Mouse (Mus musculus): ENCODE measurements around the gene Vars. TPM values are rescaled to one million over a fixed set of nuclear protein-coding genes. Genes with fewer than 3 reads are reported as not detected.

Vars gene
- 96.9 and 103 TPM in 2 replicates for polyA plus RNA-seq (2012; rRNA removed)

DNA sequence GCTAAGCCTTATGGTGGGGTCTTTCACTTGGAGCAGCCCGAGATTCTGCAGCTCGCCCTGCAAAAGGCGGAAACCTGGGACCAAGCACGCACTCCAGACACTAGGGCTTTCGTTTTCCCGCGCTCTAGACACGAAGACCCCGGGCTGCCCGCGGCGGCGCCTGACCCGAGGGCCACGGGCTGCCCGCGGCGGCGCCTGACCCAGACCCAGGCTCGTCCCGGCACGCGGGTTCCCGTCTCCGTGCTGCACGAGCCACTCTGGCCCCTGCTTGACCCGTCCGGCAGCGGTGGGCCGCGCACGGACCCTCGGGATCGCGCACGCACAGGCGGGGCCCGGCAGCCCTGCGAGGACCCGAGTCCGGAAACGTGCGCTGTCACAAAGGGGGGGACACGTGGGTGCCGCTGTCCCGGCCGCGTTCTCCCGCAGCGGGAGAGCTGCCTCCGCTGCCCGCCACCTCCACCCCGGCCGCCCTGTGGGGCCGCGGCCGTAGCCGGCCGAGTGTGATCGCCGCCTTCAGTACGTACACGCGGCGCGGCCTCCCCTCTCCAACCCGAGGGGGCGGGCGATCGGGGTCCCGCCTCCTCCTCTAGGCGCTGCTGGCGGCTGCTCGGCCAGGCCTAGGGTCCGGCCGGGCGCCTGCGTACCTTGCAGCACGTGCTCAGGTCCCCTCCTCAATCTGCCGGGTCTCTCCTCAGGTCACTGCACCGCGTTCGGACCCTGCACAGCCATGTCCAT, at the start of gene Vars:
Gene Vars, plus strand, starts transcription at position 271 of the 735 bp plus-strand sequence.

DNA sequence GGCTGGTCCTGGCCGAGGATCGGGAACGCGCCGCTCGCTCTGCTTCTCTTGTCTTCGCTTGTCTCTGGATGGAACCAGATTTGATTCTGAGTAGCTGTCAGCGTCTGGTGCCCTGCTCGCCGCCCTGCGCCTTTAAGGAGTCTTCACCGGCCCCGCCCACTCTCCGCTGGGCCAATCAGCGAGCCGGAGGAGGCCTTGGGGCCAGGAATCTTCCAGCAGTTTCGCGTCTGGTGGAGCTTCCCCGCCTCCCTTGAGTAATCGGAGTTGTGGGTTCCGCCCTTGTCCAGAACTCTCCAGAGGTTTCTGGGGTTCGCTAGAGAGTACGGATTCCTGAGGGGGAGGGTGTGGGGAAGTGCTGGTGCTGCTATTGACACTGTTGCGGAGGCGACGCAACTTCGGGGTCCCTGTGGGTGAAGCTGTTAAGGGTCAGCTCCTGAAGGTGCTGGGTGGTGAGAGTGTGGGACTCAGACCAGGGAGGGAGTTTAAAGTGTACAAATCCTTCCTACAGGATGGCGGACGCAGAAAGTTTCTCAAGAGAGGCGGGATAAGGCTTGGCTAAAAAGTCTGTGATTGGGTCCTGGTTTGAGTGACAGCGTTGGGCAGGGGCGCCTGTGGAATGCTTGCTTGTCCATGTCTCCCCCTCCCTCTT, 41.5 kb upstream of the Vars start, which contains the start of gene Hspa1b:
Gene Hspa1b, minus strand, starts transcription at position 109 of the 649 bp plus-strand sequence.

DNA sequence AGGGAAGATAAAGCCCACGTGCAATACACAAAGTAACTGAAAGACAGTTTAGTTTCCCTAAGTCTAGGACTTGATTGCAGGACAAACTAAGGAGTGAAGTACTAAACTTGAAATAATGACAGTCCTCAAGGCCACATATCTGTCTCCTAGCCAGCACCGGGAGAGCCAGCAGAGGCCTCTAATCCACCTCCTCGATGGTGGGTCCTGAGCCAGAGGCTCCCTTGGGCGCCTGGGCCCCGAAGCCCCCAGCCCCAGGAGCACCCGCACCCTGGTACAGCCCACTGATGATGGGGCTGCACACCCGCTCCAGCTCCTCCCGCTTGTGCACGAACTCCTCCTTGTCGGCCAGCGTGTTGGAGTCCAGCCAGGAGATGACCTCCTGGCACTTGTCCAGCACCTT, 31.0 kb upstream of the Vars start, which contains the start of gene Gm20481:
Gene Gm20481, plus strand, starts transcription at position 91 of the 400 bp plus-strand sequence.

DNA sequence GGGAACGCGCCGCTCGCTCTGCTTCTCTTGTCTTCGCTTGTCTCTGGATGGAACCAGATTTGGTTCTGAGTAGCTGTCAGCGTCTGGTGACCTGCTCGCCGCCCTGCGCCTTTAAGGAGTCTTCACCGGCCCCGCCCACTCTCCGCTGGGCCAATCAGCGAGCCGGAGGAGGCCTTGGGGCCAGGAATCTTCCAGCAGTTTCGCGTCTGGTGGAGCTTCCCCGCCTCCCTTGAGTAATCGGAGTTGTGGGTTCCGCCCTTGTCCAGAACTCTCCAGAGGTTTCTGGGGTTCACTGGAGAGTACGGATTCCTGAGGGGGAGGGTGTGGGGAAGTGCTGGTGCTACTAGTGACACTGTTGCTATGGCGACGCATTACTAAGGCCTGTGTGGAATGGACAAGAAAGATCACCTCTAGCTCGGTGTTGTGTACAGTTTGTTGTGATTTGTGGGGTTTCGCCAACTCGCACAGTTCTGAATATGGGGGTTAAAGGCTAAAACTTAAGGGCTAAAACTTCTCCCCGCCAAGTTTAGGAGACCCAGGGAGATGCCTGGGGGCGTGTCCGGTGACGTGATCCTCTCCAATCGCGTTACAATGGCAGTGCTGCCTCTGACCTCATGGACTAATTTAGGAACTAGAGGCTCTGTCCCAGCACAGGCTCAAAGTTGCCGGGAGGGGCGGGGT, 28.6 kb upstream of the Vars start, which contains the start of the genes Hspa1a and Hspa1l:
Gene Hspa1a, minus strand, starts transcription at position 88 of the 681 bp plus-strand sequence.
Gene Hspa1l, plus strand, starts transcription at position 635 of the 681 bp plus-strand sequence.

DNA sequence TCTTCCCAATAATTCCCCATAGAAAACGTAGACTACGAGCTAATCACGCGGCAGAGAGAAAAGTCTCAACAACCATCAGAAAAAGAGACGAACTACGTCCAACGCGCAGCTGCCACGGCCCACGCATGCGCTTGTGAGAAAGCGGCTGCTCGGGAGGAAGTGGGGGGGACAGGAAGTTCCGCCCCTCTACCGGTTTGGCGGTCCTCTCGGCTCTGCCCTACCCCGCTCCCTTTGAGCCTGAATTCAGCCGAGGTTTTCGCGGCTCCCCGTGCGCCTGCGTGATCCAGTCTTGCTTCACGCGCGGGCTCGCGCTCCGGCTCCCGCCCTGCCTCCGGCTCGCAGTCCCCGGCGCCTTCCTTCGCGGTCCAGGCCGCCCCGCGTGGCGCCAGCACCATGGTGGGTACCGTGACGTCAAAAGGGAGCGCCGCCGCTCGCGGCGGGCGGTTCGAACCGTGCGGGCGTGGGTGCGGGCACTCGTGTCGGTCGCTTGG, 19.1 kb upstream of the Vars start, which contains the start of gene Lsm2:
Gene Lsm2, plus strand, starts transcription at position 173 of the 491 bp plus-strand sequence.

DNA sequence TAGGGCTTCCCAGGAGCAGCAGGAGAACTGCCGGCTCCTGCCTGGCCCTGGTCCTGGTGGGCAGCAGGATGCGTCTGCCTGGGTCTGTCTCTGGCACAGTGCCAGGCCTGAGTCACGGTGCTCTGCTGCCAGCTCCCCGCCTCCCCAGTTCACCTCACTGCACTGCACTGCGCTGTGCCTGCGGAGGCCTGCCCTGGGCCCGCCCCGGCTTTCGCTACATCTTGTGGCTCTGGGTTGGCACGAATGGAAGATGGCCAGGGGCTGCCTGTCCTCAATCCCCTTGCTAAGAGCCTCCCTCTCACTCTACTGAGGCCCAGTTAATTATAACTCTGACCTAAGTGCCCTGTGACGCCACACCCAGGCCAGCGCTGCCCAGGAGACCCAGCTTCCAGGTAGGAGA, 15.6 kb downstream of the Vars start, which contains the start of gene Vwa7:
Gene Vwa7, plus strand, starts transcription at position 204 of the 400 bp plus-strand sequence.

DNA sequence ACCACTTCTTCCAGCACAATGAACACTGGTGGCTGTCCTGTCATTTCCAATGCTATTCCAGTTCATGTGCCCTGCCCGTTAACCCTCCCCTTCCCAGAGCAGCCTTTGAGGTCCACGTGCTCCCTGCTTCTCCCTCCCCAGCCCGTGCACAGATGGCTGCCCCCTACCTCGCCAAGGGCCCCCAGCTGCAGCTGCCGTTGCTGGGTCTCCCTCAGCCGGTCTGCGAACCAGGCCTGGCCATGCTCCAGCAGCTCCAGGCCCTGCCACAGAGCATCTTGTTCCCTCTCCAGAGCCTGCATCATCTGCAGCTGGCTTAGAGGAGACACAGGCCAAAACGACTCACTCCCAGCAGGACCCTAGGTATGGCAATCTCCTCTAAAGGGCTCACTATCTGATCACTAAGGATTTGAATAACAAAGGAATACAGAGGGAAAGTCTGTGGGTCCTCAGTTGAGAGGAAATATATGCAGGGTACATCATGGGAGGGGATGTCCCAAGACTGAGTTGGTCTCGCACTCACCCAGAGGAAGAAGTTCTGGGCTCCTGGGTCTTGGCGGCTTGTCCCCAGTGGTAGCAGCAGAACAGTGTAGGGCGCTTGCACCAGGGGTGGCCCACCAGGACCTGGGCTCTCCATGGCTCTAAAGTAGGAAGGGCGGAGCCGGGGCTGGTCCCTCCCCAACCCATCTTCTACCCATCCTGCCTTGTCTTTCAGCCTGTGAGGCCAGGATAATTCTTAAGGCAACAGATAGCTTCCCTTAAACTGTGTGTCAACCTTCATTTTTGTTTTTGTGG, 26.7 kb downstream of the Vars start, which contains the start of gene Sapcd1:
Gene Sapcd1, minus strand, starts transcription at position 740 of the 792 bp plus-strand sequence.

DNA sequence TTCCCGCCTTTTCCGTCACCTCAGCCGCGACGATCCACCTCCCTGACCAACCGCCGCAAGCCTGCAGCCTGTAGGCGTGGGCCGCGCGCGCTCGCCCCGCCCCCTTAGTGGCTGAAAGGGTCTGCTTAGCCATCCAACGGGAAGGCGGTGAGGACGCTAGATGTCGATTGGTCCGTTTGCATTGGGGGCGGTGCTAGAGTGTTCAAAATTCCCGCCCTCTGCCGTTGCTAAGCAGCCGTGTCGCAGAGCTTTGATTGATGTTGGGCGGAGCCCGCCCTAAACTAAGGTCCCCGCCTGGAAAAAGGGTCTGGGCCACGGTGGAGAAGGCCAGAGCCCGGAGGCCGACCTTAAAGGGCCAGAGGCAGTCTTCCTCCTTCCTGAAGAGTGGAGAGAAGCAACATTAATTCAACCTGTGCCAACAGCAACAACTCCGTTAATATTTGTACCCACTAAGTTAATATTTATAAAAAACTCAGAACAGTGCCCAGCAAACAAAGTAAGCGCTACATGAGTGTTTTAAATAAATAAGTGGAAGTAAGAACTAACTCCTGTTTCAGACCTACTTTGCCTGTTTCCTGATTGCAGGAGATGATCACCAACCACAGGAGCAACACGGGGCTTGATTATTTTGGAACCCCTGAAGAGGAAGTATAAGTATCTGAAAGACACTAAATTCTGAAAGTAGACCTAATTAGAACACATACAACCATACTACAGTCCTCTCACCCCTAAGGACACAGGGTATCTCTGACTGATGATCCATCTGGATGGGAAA, 46.1 kb downstream of the Vars start, which contains the start of gene Msh5:
Gene Msh5, minus strand, starts transcription at position 65 of the 775 bp plus-strand sequence.

DNA sequence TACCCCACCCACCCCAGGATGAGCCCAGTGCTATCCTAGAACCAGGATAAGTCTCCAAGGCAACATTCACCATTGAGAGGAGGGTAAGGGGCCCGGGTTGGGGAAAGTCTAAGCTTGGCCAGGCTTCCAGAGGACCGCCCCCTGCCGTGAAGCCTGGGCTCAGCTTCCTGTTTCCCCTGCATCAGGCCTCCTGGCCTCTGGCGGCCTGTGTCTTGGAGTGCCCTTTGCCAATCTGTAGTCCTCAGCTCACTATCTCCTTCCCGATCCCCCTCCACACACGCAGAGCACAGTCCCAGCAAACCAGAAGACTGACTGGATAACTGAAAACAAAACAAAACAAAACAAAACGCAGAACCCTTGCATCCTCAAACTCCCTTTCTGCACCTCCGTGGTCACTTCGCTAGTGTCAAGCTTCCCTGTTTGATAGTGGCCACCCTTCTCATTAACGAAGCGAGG, 48.8 kb downstream of the Vars start, which contains the start of gene Clic1:
Gene Clic1, plus strand, starts transcription at position 406 of the 456 bp plus-strand sequence.

DNA sequence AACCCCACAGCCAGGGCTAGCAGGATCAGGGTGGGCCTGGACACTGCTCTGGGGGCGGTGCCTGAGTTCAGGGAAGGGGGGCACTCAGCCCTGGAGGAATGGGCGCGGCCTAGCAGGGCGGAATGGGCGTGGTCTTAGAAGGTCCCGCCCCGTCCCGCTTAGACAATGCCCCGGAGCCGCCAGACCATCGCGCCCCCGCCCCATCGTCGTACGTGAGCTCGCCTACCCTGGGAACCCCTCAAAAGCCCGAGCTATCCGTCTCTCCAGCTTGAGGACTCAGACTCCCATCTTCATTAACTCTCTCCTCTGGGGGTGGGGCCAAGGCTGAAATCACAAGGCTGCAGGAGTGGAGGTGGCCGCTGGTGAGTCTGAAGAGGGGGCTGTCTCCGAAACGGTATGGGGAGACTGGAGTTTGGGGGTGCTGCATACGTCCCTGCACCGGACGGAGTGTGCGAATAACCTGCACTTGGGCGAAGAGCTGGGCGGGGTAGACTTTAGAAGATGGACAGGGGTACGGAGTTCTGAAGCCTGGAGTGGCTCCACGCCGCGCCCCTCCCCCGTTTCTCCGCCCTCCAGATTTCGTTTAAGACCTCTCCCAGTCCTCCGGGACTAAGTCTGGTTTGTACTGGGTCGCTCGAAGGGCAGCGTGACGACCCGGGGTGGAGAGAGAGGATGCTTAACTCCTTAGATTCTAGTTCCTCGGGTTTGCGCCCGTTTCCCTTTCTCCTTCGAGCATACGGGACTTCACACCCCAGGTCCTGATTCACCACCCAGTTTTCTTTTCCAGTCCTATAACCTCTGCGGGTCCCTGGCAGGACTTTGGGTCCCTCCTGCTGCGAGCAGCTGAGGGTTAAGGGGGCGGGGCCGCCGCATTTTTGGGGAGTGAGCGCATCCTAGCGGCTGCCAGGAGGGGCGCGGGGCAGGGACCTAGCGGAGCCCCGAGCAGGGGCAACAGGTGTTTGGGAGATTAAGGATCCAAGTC, 58.4 kb downstream of the Vars start, which contains the start of gene Ddah2:
Gene Ddah2, plus strand, starts transcription at position 125 of the 982 bp plus-strand sequence.

DNA sequence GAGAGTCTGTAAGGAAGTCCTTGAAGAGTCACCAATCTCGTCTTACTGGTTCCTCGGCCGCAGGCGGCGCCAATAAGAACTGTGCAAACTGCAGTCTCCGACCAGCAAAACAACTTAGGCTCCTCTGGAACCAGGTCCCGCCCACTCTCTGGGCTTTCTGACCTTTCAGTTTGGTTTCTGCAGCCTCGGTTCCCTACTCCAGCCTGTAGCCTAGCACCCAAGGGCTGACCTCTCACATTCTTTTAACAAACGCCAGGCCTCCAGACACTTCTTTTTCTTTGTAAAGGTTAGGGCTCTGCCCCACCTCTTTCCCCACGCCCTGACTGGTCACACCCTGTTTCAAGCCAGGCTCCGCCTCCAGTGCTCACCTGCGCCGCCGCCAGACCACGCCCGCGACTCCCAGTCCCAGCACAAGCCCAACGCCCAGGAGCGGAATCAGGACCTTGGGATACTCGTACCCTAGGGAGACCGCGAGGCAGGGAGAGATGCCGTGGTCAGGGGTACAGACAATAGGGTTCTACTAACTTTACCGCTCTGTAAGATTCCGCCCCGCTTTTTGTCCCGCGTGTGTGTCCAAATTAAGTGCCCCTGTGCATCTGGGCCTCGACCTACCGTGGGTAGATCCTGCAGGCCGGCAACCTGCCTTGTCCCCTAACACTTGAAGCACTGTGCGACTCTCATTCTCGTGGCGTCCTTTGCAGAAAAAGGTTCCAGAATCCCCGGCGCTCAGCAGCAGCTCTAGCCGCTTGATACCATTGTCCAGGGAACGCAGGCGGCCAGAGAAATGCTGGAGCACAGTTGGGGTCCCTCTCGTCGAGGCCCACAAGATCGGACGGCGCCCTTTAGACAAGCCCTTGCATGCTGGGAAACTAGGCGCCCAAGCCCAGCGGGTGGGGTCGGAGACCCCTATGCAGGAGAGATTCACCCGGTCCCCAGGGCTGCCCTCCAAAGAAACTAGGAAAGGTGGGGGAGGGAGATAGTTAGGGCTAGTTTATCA, 64.5 kb downstream of the Vars start, which contains the start of gene Ly6g6c:
Gene Ly6g6c, plus strand, starts transcription at position 438 of the 997 bp plus-strand sequence.

Other genes starting within 250 kb of the Vars start
- 0.04 TPM in 1 of 2 replicates, not detected in the other for gene Cyp21a1, start 196.4 kb upstream of the Vars start, polyA plus RNA-seq (2012; rRNA removed)
- gene Stk19, start 164.0 kb upstream of the Vars start, polyA plus RNA-seq (2012; rRNA removed): 68.6 and 70.2 TPM in 2 replicates
- 84.5 and 86.1 TPM in 2 replicates for gene Dxo, start 164.0 kb upstream of the Vars start, polyA plus RNA-seq (2012; rRNA removed)
- gene Skiv2l, start 150.8 kb upstream of the Vars start, polyA plus RNA-seq (2012; rRNA removed): 102 and 104 TPM in 2 replicates
- 74.4 and 75.2 TPM in 2 replicates for gene Nelfe, start 150.6 kb upstream of the Vars start, polyA plus RNA-seq (2012; rRNA removed)
- gene Cfb, start 138.5 kb upstream of the Vars start, polyA plus RNA-seq (2012; rRNA removed): 1.2 and 2.4 TPM in 2 replicates
- gene Zbtb12, start 121.5 kb upstream of the Vars start, polyA plus RNA-seq (2012; rRNA removed): 112 and 124 TPM in 2 replicates
- gene Gm20547, start 118.9 kb upstream of the Vars start, polyA plus RNA-seq (2012; rRNA removed): not detected in 2 replicates
- gene C2, start 102.7 kb upstream of the Vars start, polyA plus RNA-seq (2012; rRNA removed): 2.2 and 3.4 TPM in 2 replicates
- 310 and 337 TPM in 2 replicates for gene Ehmt2, start 102.5 kb upstream of the Vars start, polyA plus RNA-seq (2012; rRNA removed)
- 0.02 and 0.08 TPM in 2 replicates for gene Slc44a4, start 86.5 kb upstream of the Vars start, polyA plus RNA-seq (2012; rRNA removed)
- 24.0 and 24.4 TPM in 2 replicates for gene Neu1, start 69.7 kb upstream of the Vars start, polyA plus RNA-seq (2012; rRNA removed)
- 4.4 and 6.7 TPM in 2 replicates for gene Hspa1b, start 41.7 kb upstream of the Vars start, polyA plus RNA-seq (2012; rRNA removed)
- gene Gm20481, start 31.1 kb upstream of the Vars start, polyA plus RNA-seq (2012; rRNA removed): not detected in 2 replicates
- gene Hspa1a, start 28.8 kb upstream of the Vars start, polyA plus RNA-seq (2012; rRNA removed): 4.1 and 5.8 TPM in 2 replicates
- gene Hspa1l, start 28.3 kb upstream of the Vars start, polyA plus RNA-seq (2012; rRNA removed): 0.29 and 0.31 TPM in 2 replicates
- 113 and 117 TPM in 2 replicates for gene Lsm2, start 19.1 kb upstream of the Vars start, polyA plus RNA-seq (2012; rRNA removed)
- 0.54 and 0.55 TPM in 2 replicates for gene Vwa7, start 15.6 kb downstream of the Vars start, polyA plus RNA-seq (2012; rRNA removed)
- 6.1 TPM in 2 replicates for gene Sapcd1, start 27.0 kb downstream of the Vars start, polyA plus RNA-seq (2012; rRNA removed)
- 4.1 and 6.2 TPM in 2 replicates for gene Msh5, start 45.8 kb downstream of the Vars start, polyA plus RNA-seq (2012; rRNA removed)
- 89.1 and 106 TPM in 2 replicates for gene Clic1, start 49.0 kb downstream of the Vars start, polyA plus RNA-seq (2012; rRNA removed)
- 371 and 426 TPM in 2 replicates for gene Ddah2, start 58.0 kb downstream of the Vars start, polyA plus RNA-seq (2012; rRNA removed)
- 0.07 and 0.48 TPM in 2 replicates for gene Ly6g6c, start 64.4 kb downstream of the Vars start, polyA plus RNA-seq (2012; rRNA removed)
- gene Mpig6b, start 65.2 kb downstream of the Vars start, polyA plus RNA-seq (2012; rRNA removed): 0.22 and 0.23 TPM in 2 replicates
- 3.0 and 7.1 TPM in 2 replicates for gene Ly6g6e, start 75.9 kb downstream of the Vars start, polyA plus RNA-seq (2012; rRNA removed)
- 2.3 and 2.8 TPM in 2 replicates for gene Ly6g6d, start 77.1 kb downstream of the Vars start, polyA plus RNA-seq (2012; rRNA removed)
- gene Ly6g6f, start 84.6 kb downstream of the Vars start, polyA plus RNA-seq (2012; rRNA removed): 0.10 and 0.16 TPM in 2 replicates
- gene Abhd16a, start 88.3 kb downstream of the Vars start, polyA plus RNA-seq (2012; rRNA removed): 93.6 and 106 TPM in 2 replicates
- not detected in 2 replicates for gene Ly6g5c, start 107.3 kb downstream of the Vars start, polyA plus RNA-seq (2012; rRNA removed)
- gene Ly6g5b, start 114.4 kb downstream of the Vars start, polyA plus RNA-seq (2012; rRNA removed): 2.9 TPM in 2 replicates
- 22.2 and 25.0 TPM in 2 replicates for gene Gpank1, start 120.5 kb downstream of the Vars start, polyA plus RNA-seq (2012; rRNA removed)
- 218 and 221 TPM in 2 replicates for gene Csnk2b, start 121.1 kb downstream of the Vars start, polyA plus RNA-seq (2012; rRNA removed)
- gene D17H6S53E, start 125.4 kb downstream of the Vars start, polyA plus RNA-seq (2012; rRNA removed): 4.9 and 5.3 TPM in 2 replicates
- gene Apom, start 131.1 kb downstream of the Vars start, polyA plus RNA-seq (2012; rRNA removed): 1.1 and 1.2 TPM in 2 replicates
- 327 and 363 TPM in 2 replicates for gene Bag6, start 134.2 kb downstream of the Vars start, polyA plus RNA-seq (2012; rRNA removed)
- 357 and 368 TPM in 2 replicates for gene Prrc2a, start 163.9 kb downstream of the Vars start, polyA plus RNA-seq (2012; rRNA removed)
- gene Aif1, start 175.1 kb downstream of the Vars start, polyA plus RNA-seq (2012; rRNA removed): 3.3 and 4.7 TPM in 2 replicates
- gene Lst1, start 187.5 kb downstream of the Vars start, polyA plus RNA-seq (2012; rRNA removed): 12.8 and 13.3 TPM in 2 replicates
- gene Ltb, start 193.5 kb downstream of the Vars start, polyA plus RNA-seq (2012; rRNA removed): 0.71 and 1.3 TPM in 2 replicates
- gene Tnf, start 201.0 kb downstream of the Vars start, polyA plus RNA-seq (2012; rRNA removed): 0.34 and 0.66 TPM in 2 replicates
- gene Lta, start 204.4 kb downstream of the Vars start, polyA plus RNA-seq (2012; rRNA removed): 0.32 and 0.34 TPM in 2 replicates
- gene Gm16181, start 219.8 kb downstream of the Vars start, polyA plus RNA-seq (2012; rRNA removed): not detected in 2 replicates
- 68.5 and 73.3 TPM in 2 replicates for gene Atp6v1g2, start 232.7 kb downstream of the Vars start, polyA plus RNA-seq (2012; rRNA removed)
- gene Nfkbil1, start 234.8 kb downstream of the Vars start, polyA plus RNA-seq (2012; rRNA removed): 15.6 TPM in 2 replicates
- gene Ddx39b, start 240.8 kb downstream of the Vars start, polyA plus RNA-seq (2012; rRNA removed): 959 and 1,020 TPM in 2 replicates